Mouse (Mus musculus) neural tube, embryonic 14.5 days (tissue): ENCODE measurements around the gene Jagn1. TPM values are rescaled to one million over a fixed set of nuclear protein-coding genes. Genes with fewer than 3 reads are reported as not detected.

ENCODE experiments used
- ATAC-seq: fragments of 200-750 bp; cut with Nextera tagmentation; 2 replicates; pipeline ENCODE4 v1.8.0; 2017; ENCODE audit warnings: low read depth, mild to moderate bottlenecking, moderate TSS enrichment, moderate library complexity
- H3K27ac ChIP-seq: fragments of 300-500 bp; sonication (generic); 2 replicates; pipeline ENCODE4 v1.5.1; 2014; ENCODE audit warnings: low read depth, mild to moderate bottlenecking, control low read depth, low read length, moderate library complexity, mixed read lengths
- H3K27me3 ChIP-seq: fragments of 300-500 bp; sonication (generic); 2 replicates; pipeline ENCODE4 v1.6.1; 2014; ENCODE audit warnings: low read length; ENCODE audit not compliant: control insufficient read depth, insufficient read depth
- H3K36me3 ChIP-seq: fragments of 300-500 bp; sonication (generic); 2 replicates; pipeline ENCODE4 v1.6.1; 2014; ENCODE audit warnings: low read length, mixed read lengths; ENCODE audit not compliant: control insufficient read depth, insufficient read depth
- H3K4me1 ChIP-seq: fragments of 300-500 bp; sonication (generic); 2 replicates; pipeline ENCODE4 v1.6.1; 2014; ENCODE audit warnings: low read length; ENCODE audit not compliant: control insufficient read depth, insufficient read depth
- H3K4me2 ChIP-seq: fragments of 300-500 bp; sonication (generic); 2 replicates; pipeline ENCODE4 v1.6.1; 2014; ENCODE audit warnings: mild to moderate bottlenecking, low read depth, low read length, control low read depth
- H3K4me3 ChIP-seq: fragments of 300-500 bp; sonication (generic); 2 replicates; pipeline ENCODE4 v1.5.1; 2014; ENCODE audit warnings: low read depth, low read length, control low read depth, mixed read lengths
- H3K9ac ChIP-seq: fragments of 300-500 bp; sonication (generic); replicated peaks from 2 replicates; pipeline ENCODE4 v1.6.1; 2014; ENCODE audit warnings: low read depth, mild to moderate bottlenecking, control low read depth, low read length, mixed read lengths
- H3K9me3 ChIP-seq: fragments of 300-500 bp; sonication (generic); 2 replicates; pipeline ENCODE4 v1.6.1; 2016; ENCODE audit warnings: low read length; ENCODE audit not compliant: control insufficient read depth
- WGBS: fragments of 180-500 bp; shearing (Covaris S2); extraction: QIAGEN DNeasy Blood & Tissue Kit; methylation state at CpG from one replicate; pipeline ENCODE4 v1.1.7; 2014; 5-methylcytosine and 5-hydroxymethylcytosine counted together
- polyA plus RNA-seq: library from polyadenylated mRNA; unstranded; fragments of >200 nt; fragmentation: Nextera tagmentation; extraction: Ambion mirVana; gene quantifications from 2 replicates; pipeline ENCODE4 v1.2.1, GENCODE M21; 2014

Jagn1 gene
- polyA plus RNA-seq, 1 experiment from 2014 or later, result 96.4 TPM

GRCm38 (mm10) chr6:113406683-113407082, 35.7 kb upstream of the Jagn1 start:
- Histone ChIP-seq H3K27me3 (no peaks in the 10 kb centered on the region), H3K9ac (no peak overlapping the region), H3K4me1 (no peaks in the 10 kb centered on the region), H3K9me3 (no peaks in the 10 kb centered on the region), H3K27ac (no peak overlapping the region), H3K36me3 (0 out of 2 replicates have a peak, but pooled peaks cover 3% of the 10 kb centered on the region), H3K4me3 (no peak overlapping the region), H3K4me2 (no peak overlapping the region)
- ATAC-seq, result no peak
- 82% methylated on average over 9 of the region's 9 CpGs for WGBS

- Histone ChIP-seq H3K36me3 (peaks cover 3% of the 10 kb centered on the region; the same call in 1 of the 2 replicates), H3K9me3 (no peaks in the 10 kb centered on the region), H3K27me3 (no peaks in the 10 kb centered on the region), H3K4me1 (no peaks in the 10 kb centered on the region), H3K4me2 (no peak overlapping the region), H3K27ac (no peak overlapping the region), H3K9ac (no peak overlapping the region), H3K4me3 (no peak overlapping the region)
- 69% methylated on average over 1 of the region's 1 CpGs for WGBS
- no peak for ATAC-seq
Observed at GRCm38 (mm10) chr6:113410001-113410400, 32.4 kb upstream of the Jagn1 start.

- H3K9ac ChIP-seq, result no peak overlapping the region
- no peak overlapping the region for H3K4me2 ChIP-seq
- ATAC-seq, result no peak
- H3K27me3 ChIP-seq, result no peaks in the 10 kb centered on the region
- 73% methylated on average over 5 of the region's 5 CpGs for WGBS
- no peaks in the 10 kb centered on the region for H3K9me3 ChIP-seq
- H3K4me3 ChIP-seq, result no peak overlapping the region
- no peak overlapping the region for H3K27ac ChIP-seq
- H3K4me1 ChIP-seq, result peaks cover 11% of the 10 kb centered on the region
- peaks cover 4% of the 10 kb centered on the region; the same call in 1 of the 2 replicates for H3K36me3 ChIP-seq
Observed at GRCm38 (mm10) chr6:113416416-113416815, 26.0 kb upstream of the Jagn1 start.

GRCm38 (mm10) chr6:113418441-113419198, 23.7 kb upstream of the Jagn1 start:
- H3K9ac ChIP-seq, result peak overlapping the region; percentile 58
- WGBS, result 15% methylated on average over 16 of the region's 16 CpGs
- peak; percentile 66 for ATAC-seq
- peaks cover 4% of the 10 kb centered on the region; the same call in 1 of the 2 replicates for H3K36me3 ChIP-seq
- peak overlapping the region; percentile 95 for H3K4me2 ChIP-seq
- H3K4me3 ChIP-seq, result peak overlapping the region; percentile 54
- no peak overlapping the region; the same call in 1 of the 2 replicates for H3K27ac ChIP-seq
- H3K9me3 ChIP-seq, result no peaks in the 10 kb centered on the region
- H3K27me3 ChIP-seq, result no peaks in the 10 kb centered on the region
- peaks cover 11% of the 10 kb centered on the region for H3K4me1 ChIP-seq

- Histone ChIP-seq H3K4me3 (peak within 1 kb of the TSS; percentile 54), H3K4me1 (peaks cover 11% of the 10 kb centered on the region), H3K27me3 (no peaks in the 10 kb centered on the region), H3K9ac (peak within 1 kb of the TSS; percentile 58), H3K9me3 (no peaks in the 10 kb centered on the region), H3K36me3 (peaks cover 4% of the 10 kb centered on the region; the same call in 1 of the 2 replicates), H3K4me2 (peak within 1 kb of the TSS; percentile 95), H3K27ac (peak within 1 kb of the TSS; percentile 60; the same call in 1 of the 2 replicates)
- under 1% methylated on average over 25 of the region's 25 CpGs for WGBS
- ATAC-seq, result peak; percentile 99
Observed at GRCm38 (mm10) chr6:113419199-113419587, 23.2 kb upstream of the Jagn1 start, which contains the start of gene Rpusd3. TSS of gene Rpusd3 (minus strand) at chr6:113419340.

- Histone ChIP-seq H3K4me3 (no peak overlapping the region), H3K36me3 (no peaks in the 10 kb centered on the region), H3K9ac (no peak overlapping the region), H3K4me1 (peaks cover 7% of the 10 kb centered on the region), H3K27ac (no peak overlapping the region), H3K27me3 (no peaks in the 10 kb centered on the region), H3K4me2 (no peak overlapping the region), H3K9me3 (no peaks in the 10 kb centered on the region)
- WGBS, result 85% methylated on average over 4 of the region's 4 CpGs
- ATAC-seq, result no peak
Observed at GRCm38 (mm10) chr6:113423000-113423399, 19.4 kb upstream of the Jagn1 start.

GRCm38 (mm10) chr6:113424187-113424586, 18.2 kb upstream of the Jagn1 start:
- Histone ChIP-seq H3K9me3 (no peaks in the 10 kb centered on the region), H3K36me3 (no peaks in the 10 kb centered on the region), H3K9ac (no peak overlapping the region), H3K4me1 (no peaks in the 10 kb centered on the region), H3K4me2 (no peak overlapping the region), H3K4me3 (no peak overlapping the region), H3K27ac (no peak overlapping the region), H3K27me3 (no peaks in the 10 kb centered on the region)
- 90% methylated on average over 7 of the region's 7 CpGs for whole genome bisulfite sequencing
- ATAC-seq, result no peak

- no peaks in the 10 kb centered on the region for H3K9me3 ChIP-seq
- H3K4me3 ChIP-seq, result no peak overlapping the region
- H3K27me3 ChIP-seq, result no peaks in the 10 kb centered on the region
- H3K4me2 ChIP-seq, result no peak overlapping the region
- no peak overlapping the region for H3K27ac ChIP-seq
- H3K4me1 ChIP-seq, result no peaks in the 10 kb centered on the region
- ATAC-seq, result no peak
- H3K36me3 ChIP-seq, result no peaks in the 10 kb centered on the region
- 93% methylated on average over 4 of the region's 4 CpGs for WGBS
- H3K9ac ChIP-seq, result no peak overlapping the region
Observed at GRCm38 (mm10) chr6:113426696-113427095, 15.7 kb upstream of the Jagn1 start.

- Histone ChIP-seq H3K4me1 (no peaks in the 10 kb centered on the region), H3K36me3 (no peaks in the 10 kb centered on the region), H3K4me3 (no peak overlapping the region), H3K27ac (no peak overlapping the region), H3K9ac (no peak overlapping the region), H3K27me3 (no peaks in the 10 kb centered on the region), H3K9me3 (no peaks in the 10 kb centered on the region), H3K4me2 (no peak overlapping the region)
- WGBS, result 66% methylated on average over 3 of the region's 3 CpGs
- ATAC-seq, result no peak
Observed at GRCm38 (mm10) chr6:113427397-113427796, 15.0 kb upstream of the Jagn1 start.
